Mouse (Mus musculus) monocyte, adult 2 months (primary cell): ENCODE measurements around the gene Mroh8.
"Not testable (repeated sequence)": the region's sequence is repeated elsewhere in the genome, so short reads cannot be mapped to it uniquely, and the experiment has no call there.

Source experiments
- DNase-seq, 2 experiments: peaks; one replicate each; pipeline ENCODE4 v3.0.0; 2022; ENCODE audit warnings: low spot score in 2 of 2, low read depth in 1 of 2

Gene Mroh8

DNA sequence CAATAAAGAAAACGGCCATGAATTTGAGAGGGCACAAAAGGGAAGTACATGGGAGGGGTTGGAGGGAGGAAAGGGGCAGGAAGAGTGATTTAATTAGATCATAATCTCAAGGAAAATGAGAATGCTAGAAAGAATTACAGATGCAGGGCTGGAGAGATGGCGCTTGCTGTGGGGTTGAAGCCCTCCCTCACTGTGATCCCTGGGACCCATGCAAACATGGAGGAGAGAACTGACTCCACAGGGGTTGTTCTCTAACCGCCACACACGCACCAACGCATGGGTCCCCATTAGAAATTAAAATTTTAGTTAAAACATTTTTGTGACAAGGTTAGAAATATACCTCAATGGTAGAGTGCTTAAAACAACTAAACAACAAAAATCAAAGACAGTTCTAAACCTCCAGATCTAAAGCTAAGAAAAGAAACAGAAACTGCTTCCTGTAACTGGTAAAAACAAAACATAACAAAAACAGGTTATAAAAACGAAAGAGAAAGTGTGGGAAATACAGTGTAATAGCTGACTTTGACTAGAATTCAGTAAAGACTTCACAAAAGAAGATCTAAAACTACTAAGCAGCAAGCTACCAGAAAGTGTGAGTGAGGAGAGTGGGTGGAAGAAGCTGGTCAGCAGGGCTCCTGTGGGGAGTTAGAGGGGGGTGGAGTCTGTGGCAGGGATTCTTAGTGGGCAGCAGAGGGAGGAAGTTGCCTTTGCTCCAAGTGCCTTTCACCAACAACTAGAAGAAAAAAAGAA, 78.1 kb downstream of the Mroh8 start:
- peak in 1 of 2 experiments; percentile 32 for DNase-seq

DNA sequence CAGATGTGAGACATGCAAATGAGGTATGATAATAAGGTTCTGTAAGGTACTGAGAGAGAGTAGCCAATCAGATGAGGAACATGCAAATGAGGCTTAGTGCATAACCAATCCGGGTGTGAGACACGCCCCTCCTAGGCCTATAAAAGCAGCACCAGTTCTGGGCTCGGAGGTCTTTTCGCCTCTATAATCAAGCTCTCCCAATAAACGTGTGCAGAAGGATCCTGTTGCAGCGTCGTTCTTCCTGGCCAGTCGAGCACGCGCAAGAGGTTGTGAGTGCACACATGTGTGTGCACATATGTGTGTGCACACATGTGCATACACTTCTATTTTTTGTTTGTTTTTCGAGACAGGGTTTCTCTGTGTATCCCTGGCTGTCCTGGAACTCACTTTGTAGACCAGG, 80.9 kb downstream of the Mroh8 start:
- not testable (repeated sequence) for DNase-seq

DNA sequence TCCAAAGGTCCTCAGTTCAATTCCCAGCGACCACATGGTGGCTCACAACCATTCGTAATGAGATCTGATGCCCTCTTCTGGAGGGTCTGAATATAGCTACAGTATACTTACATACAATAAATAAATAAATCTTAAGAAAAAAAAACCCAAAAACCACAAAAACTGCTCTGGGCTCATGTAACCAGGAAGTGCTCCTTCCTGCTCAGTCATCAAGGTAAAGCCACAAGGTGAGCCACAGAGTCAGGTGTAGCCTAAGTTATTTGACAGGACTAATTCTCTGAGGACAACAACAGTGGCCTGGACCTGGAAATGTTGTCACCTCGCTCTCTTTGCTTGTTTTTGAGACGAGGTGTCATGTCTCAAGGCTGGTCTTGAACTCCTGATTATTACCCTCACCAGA, 88.7 kb downstream of the Mroh8 start:
- no peak for DNase-seq

DNA sequence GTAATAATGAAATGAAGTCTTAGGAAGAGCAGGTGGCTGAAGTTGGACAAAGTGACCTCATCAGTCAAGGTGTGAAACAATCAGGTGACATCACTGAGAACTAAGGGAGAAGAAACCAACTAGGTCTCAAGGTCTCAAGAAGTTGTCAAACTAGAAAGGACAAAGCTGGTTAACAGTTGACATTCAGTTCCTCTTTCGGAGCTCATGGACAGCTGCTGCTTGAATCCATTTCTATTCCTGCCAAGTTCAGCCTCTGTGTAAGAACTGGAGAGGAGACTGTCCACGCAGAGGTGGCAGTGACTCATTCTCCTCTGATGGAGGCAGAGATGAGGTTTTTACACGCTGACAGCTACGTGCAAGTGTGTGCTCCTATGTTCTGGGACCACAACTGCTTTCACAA, 92.1 kb downstream of the Mroh8 start:
- no peak for DNase-seq

DNA sequence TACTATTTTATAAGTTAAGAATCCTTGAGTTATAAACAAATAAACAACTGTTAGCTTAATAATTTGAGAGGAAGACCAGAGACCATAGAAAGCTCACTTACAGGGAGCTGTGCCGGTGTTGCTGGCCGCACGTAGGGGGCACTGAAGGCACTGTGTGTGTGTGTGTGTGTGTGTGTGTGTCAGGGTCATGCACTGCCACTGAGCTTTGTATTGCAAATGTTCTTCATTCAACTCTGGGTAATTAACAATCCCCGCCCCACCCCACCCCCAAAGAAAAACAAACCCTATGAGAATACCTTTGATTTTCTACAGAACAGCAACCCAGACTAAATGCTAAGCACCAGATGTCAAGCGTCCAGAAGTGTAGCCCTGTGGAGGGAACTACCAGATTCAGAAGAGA, 92.8 kb downstream of the Mroh8 start:
- DNase-seq: no peak

DNA sequence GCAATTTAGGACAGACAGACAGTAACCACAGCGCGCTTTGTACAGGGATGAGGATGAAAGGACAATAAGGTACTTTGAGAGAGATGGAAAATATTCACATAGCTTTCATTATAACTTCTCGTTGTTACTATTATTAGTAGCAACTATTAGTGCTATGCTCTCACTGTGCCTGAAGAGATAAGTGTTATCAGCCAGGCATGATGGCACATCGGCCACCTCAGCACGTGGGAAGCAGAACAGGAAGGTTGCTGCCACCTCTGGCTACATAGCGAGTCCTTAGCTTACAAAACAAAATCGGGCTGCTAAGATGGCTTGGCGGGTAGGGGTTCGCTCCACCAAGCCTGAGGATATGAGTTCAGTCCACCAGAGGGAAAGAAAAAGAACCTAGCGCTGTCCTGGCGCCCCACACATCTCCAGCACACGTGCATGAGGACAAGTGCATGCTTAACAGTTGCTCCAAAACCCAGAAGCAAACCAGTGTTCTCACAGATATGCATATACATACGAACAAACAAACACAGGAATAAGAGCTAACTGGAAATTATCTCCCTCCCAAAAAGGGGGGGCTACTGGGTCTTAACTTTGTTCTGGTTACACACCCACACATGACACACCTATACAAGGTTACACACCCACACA, 94.2 kb downstream of the Mroh8 start:
- no peak for DNase-seq

DNA sequence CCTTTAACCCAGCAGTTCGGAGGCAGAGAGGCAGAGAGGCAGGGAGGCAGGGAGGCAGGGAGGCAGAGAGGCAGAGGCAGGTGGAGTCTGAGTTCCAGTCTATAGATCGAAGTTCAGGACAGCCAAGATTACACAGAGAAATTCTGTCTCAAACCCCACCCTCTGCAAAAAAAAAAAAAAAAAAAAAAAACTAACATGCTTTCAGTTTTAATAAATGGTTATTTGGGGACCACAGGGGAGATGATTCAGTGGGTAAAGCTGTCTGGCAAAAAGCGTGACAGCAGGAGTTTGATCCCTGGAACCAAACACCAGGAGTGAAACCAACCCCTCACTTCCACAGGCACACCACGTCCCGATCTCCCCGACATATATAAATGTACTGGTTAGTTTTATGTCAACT, 101.2 kb downstream of the Mroh8 start:
- DNase-seq: no peak

- DNase-seq: no peak
These were observed 103.1 kb downstream of the Mroh8 start for GRCm38 (mm10) chr2:157176248-157176647.

DNA sequence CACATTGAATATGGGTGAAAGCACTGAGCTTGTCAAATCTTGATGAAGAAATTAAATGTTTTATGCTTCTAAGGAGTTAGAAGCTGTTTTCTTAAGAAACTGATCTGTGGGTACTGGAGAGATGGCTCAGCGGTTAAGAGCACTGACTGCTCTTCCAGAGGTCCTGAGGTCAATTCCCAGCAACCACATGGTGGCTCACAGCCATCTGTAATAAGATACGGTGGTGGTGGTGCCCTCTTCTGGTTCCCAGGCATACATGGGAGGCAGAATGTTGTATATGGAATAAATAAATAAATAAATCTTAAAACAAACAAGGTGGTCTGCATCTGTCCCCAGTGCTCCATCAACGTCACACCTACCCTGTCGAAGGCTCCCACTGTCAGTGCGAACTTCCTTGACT, 104.9 kb downstream of the Mroh8 start:
- no peak for DNase-seq

GRCm38 (mm10) chr2:157173555-157173954, 105.8 kb downstream of the Mroh8 start:
- no peak for DNase-seq

GRCm38 (mm10) chr2:157172984-157173383, 106.4 kb downstream of the Mroh8 start:
- no peak for DNase-seq

GRCm38 (mm10) chr2:157170626-157171025, 108.7 kb downstream of the Mroh8 start:
- no peak for DNase-seq

DNA sequence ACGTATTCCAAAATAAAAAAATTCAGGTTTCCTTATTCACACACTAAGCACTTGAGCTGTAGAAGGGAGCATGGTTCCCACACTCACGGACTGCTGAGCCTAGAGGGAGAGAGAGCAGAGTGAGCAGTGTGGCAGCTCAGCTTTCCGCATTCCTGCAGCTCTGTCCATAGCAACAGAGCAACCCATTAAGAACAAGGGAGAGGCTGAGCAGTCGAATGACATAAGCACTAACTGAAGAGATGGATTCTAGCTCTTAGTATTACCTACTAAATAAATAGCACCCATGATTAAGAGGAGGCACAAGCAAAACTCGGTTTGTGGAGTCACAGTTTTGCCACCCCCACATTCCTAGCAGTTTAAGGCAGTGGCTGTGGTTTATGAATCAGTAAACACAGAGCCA, 109.2 kb downstream of the Mroh8 start:
- no peak for DNase-seq

GRCm38 (mm10) chr2:157166371-157167080, 112.8 kb downstream of the Mroh8 start:
- no peak for DNase-seq

DNA sequence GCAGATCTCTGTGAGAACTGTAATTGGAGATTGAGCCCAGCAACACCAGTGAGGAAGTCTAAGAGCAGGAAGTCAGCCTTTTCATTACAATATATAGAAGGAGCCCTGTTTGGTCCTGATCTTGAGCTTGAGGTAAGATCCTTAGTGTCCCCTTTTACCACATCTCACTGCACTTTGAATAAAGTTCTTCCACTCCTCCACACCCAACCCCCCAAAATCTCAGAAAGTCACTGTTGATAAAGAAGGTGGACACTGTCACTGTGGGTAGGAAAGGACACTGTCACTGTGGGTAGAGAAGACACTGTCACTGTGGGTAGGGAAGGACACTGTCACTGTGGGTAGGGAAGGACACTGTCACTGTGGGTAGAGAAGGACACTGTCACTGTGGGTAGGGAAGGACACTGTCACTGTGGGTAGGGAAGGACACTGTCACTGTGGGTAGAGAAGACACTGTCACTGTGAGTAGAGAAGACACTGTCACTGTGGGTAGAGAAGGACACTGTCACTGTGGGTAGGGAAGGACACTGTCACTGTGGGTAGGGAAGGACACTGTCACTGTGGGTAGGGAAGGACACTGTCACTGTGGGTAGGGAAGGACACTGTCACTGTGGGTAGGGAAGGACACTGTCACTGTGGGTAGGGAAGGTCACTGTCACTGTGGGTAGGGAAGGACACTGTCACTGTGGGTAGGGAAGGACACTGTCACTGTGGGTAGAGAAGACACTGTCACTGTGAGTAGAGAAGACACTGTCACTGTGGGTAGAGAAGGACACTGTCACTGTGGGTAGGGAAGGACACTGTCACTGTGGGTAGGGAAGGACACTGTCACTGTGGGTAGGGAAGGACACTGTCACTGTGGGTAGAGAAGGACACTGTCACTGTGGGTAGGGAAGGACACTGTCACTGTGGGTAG, 113.8 kb downstream of the Mroh8 start:
- not testable (repeated sequence) for DNase-seq

GRCm38 (mm10) chr2:157164101-157164500, 115.2 kb downstream of the Mroh8 start:
- DNase-seq: no peak
